Mouse (Mus musculus): ENCODE results near the gene Slc38a4. TPM values are rescaled to one million over a fixed set of nuclear protein-coding genes. Genes with fewer than 3 reads are reported as not detected.

Gene Slc38a4
- polyA plus RNA-seq, 1 experiment: 0.09 TPM

DNA sequence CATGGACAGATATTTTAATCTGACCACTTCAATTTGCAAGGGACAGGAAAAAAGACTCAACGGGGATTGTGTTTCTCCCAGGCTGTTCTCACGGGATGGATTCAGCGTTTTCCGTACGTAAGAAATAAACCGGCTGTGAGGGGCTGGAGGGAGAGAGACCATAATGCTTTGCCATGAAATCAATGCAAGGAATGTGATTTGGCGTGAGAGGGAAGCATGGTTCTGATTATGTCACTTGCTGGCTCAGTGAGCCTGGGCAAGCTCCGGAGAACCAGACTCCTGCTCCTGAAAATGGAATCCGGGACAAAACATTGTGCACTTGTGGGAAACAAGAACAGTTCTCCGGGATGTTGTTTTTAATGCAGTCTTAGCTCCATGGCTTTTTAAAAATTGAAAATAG, 92.0 kb downstream of the Slc38a4 start:
- Histone ChIP-seq H3K4me1 (ENCODE audit: control insufficient read depth, insufficient read depth, insufficient read length) (no peaks in the 10 kb centered on the region), H3K36me3 (ENCODE audit: control insufficient read depth, insufficient read depth, low read length) (no peaks in the 10 kb centered on the region), H3K27ac (ENCODE audit: insufficient read depth, low read length) (no peak overlapping the region), H3K4me3 (ENCODE audit: extremely low read depth, insufficient read depth, insufficient read length) (no peak overlapping the region), H3K27me3 (ENCODE audit: control insufficient read depth, insufficient read depth, low read length) (no peaks in the 10 kb centered on the region)
- DNase-seq (ENCODE audit: low read depth in 1 of 2, low spot score in 2 of 2): no peak
- TF ChIP-seq CTCF (IDR thresholded peaks at IDR 0.05; ENCODE audit: extremely low read depth, insufficient read depth, insufficient read length, insufficient replicate concordance): no peak
- TF ChIP-seq POLR2A (IDR thresholded peaks at IDR 0.05; ENCODE audit: low read depth, low read length): no peak
- WGBS: 90% methylated on average over 10 of the region's 10 CpGs

DNA sequence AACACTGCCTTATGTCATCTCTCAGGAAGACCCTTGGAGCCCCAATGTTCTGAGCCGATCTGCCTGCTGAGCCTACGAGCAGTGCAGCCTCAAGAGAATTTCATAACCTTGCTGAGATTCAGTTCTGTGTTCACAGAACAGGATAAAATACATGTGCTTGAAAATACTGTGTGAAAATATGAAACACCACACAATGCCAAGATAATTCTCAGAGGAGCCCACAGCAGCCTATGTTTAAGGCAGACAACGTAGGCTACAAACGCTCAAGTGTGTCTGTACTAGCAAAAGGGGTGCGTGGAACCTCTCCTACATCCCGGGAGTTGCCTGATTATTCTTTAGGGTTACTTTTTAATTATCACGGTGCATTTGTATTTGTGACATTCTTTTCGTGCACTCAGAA, 92.4 kb downstream of the Slc38a4 start:
- Histone ChIP-seq H3K27me3 (ENCODE audit: control insufficient read depth, insufficient read depth, low read length) (no peaks in the 10 kb centered on the region), H3K4me3 (ENCODE audit: extremely low read depth, insufficient read depth, insufficient read length) (no peak overlapping the region), H3K36me3 (ENCODE audit: control insufficient read depth, insufficient read depth, low read length) (no peaks in the 10 kb centered on the region), H3K4me1 (ENCODE audit: control insufficient read depth, insufficient read depth, insufficient read length) (no peaks in the 10 kb centered on the region), H3K27ac (ENCODE audit: insufficient read depth, low read length) (no peak overlapping the region)
- 86% methylated on average over 8 of the region's 8 CpGs for WGBS
- TF ChIP-seq POLR2A (IDR thresholded peaks at IDR 0.05; ENCODE audit: low read depth, low read length) (no peak), CTCF (IDR thresholded peaks at IDR 0.05; ENCODE audit: extremely low read depth, insufficient read depth, insufficient read length, insufficient replicate concordance) (no peak)
- no peak for DNase-seq (ENCODE audit: low read depth in 1 of 2, low spot score in 2 of 2)

DNA sequence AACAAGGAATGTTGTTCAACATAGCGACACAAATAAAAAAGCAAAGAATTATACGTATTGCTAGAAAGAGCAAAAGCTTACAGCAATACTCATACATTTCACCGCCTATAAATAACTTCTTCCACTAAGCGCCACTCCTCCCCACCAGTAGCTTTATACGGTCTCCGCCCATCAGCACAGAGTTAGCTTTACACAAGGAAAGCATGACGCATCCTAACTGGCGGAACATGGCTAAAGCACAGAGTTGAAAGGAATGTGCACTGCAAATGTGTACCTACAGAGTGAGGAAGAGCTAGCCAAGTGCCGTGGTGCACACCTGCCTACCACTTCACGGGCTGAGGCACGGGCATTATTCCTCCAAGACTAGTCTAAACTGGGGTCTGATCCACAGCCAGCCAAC, 95.4 kb downstream of the Slc38a4 start:
- no peak for TF ChIP-seq POLR2A (IDR thresholded peaks at IDR 0.05; ENCODE audit: low read depth, low read length)
- TF ChIP-seq CTCF (IDR thresholded peaks at IDR 0.05; ENCODE audit: extremely low read depth, insufficient read depth, insufficient read length, insufficient replicate concordance): no peak
- no peaks in the 10 kb centered on the region for H3K4me1 ChIP-seq (ENCODE audit: control insufficient read depth, insufficient read depth, insufficient read length)
- no peaks in the 10 kb centered on the region for H3K36me3 ChIP-seq (ENCODE audit: control insufficient read depth, insufficient read depth, low read length)
- 93% methylated on average over 11 of the region's 11 CpGs for WGBS
- no peaks in the 10 kb centered on the region for H3K27me3 ChIP-seq (ENCODE audit: control insufficient read depth, insufficient read depth, low read length)
- no peak overlapping the region for H3K27ac ChIP-seq (ENCODE audit: insufficient read depth, low read length)
- DNase-seq (ENCODE audit: low read depth in 1 of 2, low spot score in 2 of 2): no peak
- no peak overlapping the region for H3K4me3 ChIP-seq (ENCODE audit: extremely low read depth, insufficient read depth, insufficient read length)

- no peak overlapping the region for H3K4me3 ChIP-seq (ENCODE audit: extremely low read depth, insufficient read depth, insufficient read length)
- 70% methylated on average over 2 of the region's 2 CpGs for WGBS
- TF ChIP-seq CTCF (IDR thresholded peaks at IDR 0.05; ENCODE audit: extremely low read depth, insufficient read depth, insufficient read length, insufficient replicate concordance): no peak
- TF ChIP-seq POLR2A (IDR thresholded peaks at IDR 0.05; ENCODE audit: low read depth, low read length): no peak
- no peak for DNase-seq (ENCODE audit: low read depth in 1 of 2, low spot score in 2 of 2)
- H3K4me1 ChIP-seq (ENCODE audit: control insufficient read depth, insufficient read depth, insufficient read length): no peaks in the 10 kb centered on the region
- no peaks in the 10 kb centered on the region for H3K27me3 ChIP-seq (ENCODE audit: control insufficient read depth, insufficient read depth, low read length)
- no peak overlapping the region for H3K27ac ChIP-seq (ENCODE audit: insufficient read depth, low read length)
- H3K36me3 ChIP-seq (ENCODE audit: control insufficient read depth, insufficient read depth, low read length): no peaks in the 10 kb centered on the region
Measured at GRCm38 (mm10) chr15:96959247-96959646, 96.5 kb downstream of the Slc38a4 start.

DNA sequence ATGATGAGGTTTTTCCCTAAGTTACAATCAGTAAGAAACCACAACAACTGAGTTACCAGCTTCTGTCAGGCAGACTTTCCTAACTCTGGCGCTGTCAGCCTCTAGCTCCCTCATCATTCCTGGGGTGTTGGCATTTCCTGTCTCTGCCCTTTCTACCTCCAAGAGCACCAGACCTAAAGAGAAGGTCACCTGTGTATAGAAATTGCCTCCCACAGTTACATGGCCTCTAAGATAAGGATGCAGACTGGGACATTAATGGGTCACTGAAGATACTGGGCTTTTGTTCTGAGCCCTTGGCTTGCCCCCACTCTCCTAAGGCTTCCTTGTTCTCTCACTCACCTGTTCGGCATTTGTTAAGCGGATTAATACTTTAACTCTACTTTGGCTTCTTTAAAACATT, 99.1 kb downstream of the Slc38a4 start:
- H3K4me3 ChIP-seq (ENCODE audit: extremely low read depth, insufficient read depth, insufficient read length): no peak overlapping the region
- TF ChIP-seq CTCF (IDR thresholded peaks at IDR 0.05; ENCODE audit: extremely low read depth, insufficient read depth, insufficient read length, insufficient replicate concordance): no peak
- no peak for TF ChIP-seq POLR2A (IDR thresholded peaks at IDR 0.05; ENCODE audit: low read depth, low read length)
- H3K27ac ChIP-seq (ENCODE audit: insufficient read depth, low read length): no peak overlapping the region
- DNase-seq (ENCODE audit: low read depth in 1 of 2, low spot score in 2 of 2): no peak
- WGBS: 80% methylated on average over 3 of the region's 3 CpGs
- no peaks in the 10 kb centered on the region for H3K36me3 ChIP-seq (ENCODE audit: control insufficient read depth, insufficient read depth, low read length)
- no peaks in the 10 kb centered on the region for H3K27me3 ChIP-seq (ENCODE audit: control insufficient read depth, insufficient read depth, low read length)
- H3K4me1 ChIP-seq (ENCODE audit: control insufficient read depth, insufficient read depth, insufficient read length): no peaks in the 10 kb centered on the region

DNA sequence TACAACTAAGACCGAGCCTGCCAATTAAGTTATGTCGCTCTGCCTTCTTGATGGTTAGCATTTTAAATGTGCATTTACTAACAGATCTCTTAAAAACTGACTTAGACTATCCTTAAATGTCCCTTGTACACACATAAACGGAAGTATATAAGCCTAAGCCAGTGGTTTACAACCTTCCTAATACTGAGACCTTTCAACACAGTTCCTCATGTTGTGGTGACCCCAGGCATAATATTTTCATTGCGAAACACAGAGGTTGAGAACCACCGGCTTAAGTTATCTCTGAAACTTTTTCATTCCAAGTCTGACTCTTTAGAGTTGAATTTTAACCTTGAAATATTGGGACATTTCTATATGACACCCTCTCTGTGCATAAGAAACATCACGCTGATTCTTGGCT, 101.4 kb downstream of the Slc38a4 start:
- TF ChIP-seq CTCF (IDR thresholded peaks at IDR 0.05; ENCODE audit: extremely low read depth, insufficient read depth, insufficient read length, insufficient replicate concordance) (no peak), POLR2A (IDR thresholded peaks at IDR 0.05; ENCODE audit: low read depth, low read length) (no peak)
- H3K4me1 ChIP-seq (ENCODE audit: control insufficient read depth, insufficient read depth, insufficient read length): no peaks in the 10 kb centered on the region
- H3K36me3 ChIP-seq (ENCODE audit: control insufficient read depth, insufficient read depth, low read length): no peaks in the 10 kb centered on the region
- 66% methylated on average over 6 of the region's 6 CpGs for WGBS
- no peak overlapping the region for H3K27ac ChIP-seq (ENCODE audit: insufficient read depth, low read length)
- DNase-seq (ENCODE audit: low read depth in 1 of 2, low spot score in 2 of 2): no peak
- no peaks in the 10 kb centered on the region for H3K27me3 ChIP-seq (ENCODE audit: control insufficient read depth, insufficient read depth, low read length)
- no peak overlapping the region for H3K4me3 ChIP-seq (ENCODE audit: extremely low read depth, insufficient read depth, insufficient read length)

DNA sequence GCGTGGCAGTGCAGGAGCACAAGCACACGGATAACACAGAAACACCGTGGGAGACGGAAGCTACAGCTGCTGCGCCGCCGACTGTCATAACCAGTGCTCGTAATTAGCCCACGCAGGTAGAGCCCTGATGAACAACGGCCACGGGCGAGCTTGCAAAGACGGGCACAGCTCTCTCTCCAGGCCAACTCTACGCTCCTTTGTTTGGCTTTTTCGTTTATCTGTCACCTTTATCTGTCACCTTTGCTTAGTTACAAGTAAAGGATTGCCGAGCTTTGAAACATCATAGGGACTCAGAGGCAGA, 101.9 kb downstream of the Slc38a4 start:
- 66% methylated on average over 16 of the region's 16 CpGs for WGBS
- Histone ChIP-seq H3K27ac (ENCODE audit: insufficient read depth, low read length) (no peak overlapping the region), H3K36me3 (ENCODE audit: control insufficient read depth, insufficient read depth, low read length) (no peaks in the 10 kb centered on the region), H3K27me3 (ENCODE audit: control insufficient read depth, insufficient read depth, low read length) (no peaks in the 10 kb centered on the region), H3K4me1 (ENCODE audit: control insufficient read depth, insufficient read depth, insufficient read length) (no peaks in the 10 kb centered on the region), H3K4me3 (ENCODE audit: extremely low read depth, insufficient read depth, insufficient read length) (no peak overlapping the region)
- no peak for TF ChIP-seq POLR2A (IDR thresholded peaks at IDR 0.05; ENCODE audit: low read depth, low read length)
- TF ChIP-seq CTCF (IDR thresholded peaks at IDR 0.05; ENCODE audit: extremely low read depth, insufficient read depth, insufficient read length, insufficient replicate concordance): no peak
- DNase-seq (ENCODE audit: low read depth in 1 of 2, low spot score in 2 of 2): no peak
